Mouse (Mus musculus) ovary, adult 10 weeks (tissue): ENCODE measurements around the gene Ska3. TPM values are rescaled to one million over a fixed set of nuclear protein-coding genes. Genes with fewer than 3 reads are reported as not detected.

Source experiments
- polyA plus RNA-seq: library from polyadenylated mRNA; stranded (reverse); fragments of 350-450 nt; fragmentation: Illumina TruSeq; extraction: RNeasy Lipid Tissue Mini Kit (QIAGEN cat#74804); gene quantifications from one replicate; pipeline ENCODE4 v1.2.3, GENCODE M21; 2014

Gene Ska3
- polyA plus RNA-seq, result 26.9 TPM

GRCm38 (mm10) chr14:57825788-57826751 is at the start of gene Ska3, which contains the start of gene Mrpl57:
Ska3 (minus strand) TSS chr14:57826185.
Mrpl57 (plus strand) TSS chr14:57826234.

GRCm38 (mm10) chr14:57797991-57798931 is 27.7 kb downstream of the Ska3 start, which contains the start of gene Sap18:
Sap18 (plus strand) TSS chr14:57798180.

GRCm38 (mm10) chr14:57758237-57758636 is 67.7 kb downstream of the Ska3 start, which contains the start of gene Lats2:
Lats2 (minus strand) TSS chr14:57758388.

Other genes with a start within 250 kb of the Ska3 start
- gene Xpo4, start 160.8 kb downstream of the Ska3 start, polyA plus RNA-seq, result 59.0 TPM
- not detected for gene Gm49361, start 80.1 kb downstream of the Ska3 start, polyA plus RNA-seq
- gene Lats2, start 67.8 kb downstream of the Ska3 start, polyA plus RNA-seq, result 125 TPM
- 262 TPM for gene Sap18, start 28.0 kb downstream of the Ska3 start, polyA plus RNA-seq
- 53.5 TPM for gene Mrpl57, start within 50 bp of the Ska3 start, polyA plus RNA-seq
- gene Zdhhc20, start 64.1 kb upstream of the Ska3 start, polyA plus RNA-seq, result 302 TPM
- gene Micu2, start 173.1 kb upstream of the Ska3 start, polyA plus RNA-seq, result 145 TPM
- 2.2 TPM for gene Fgf9, start 244.4 kb upstream of the Ska3 start, polyA plus RNA-seq